Mouse (Mus musculus) adrenal gland, adult 18-20 months (tissue): ENCODE measurements around the gene Prrc2b. TPM values are rescaled to one million over a fixed set of nuclear protein-coding genes. Genes with fewer than 3 reads are reported as not detected.

Experiments
- DNase-seq, 2 experiments: peaks; one replicate each; pipeline ENCODE4 v3.0.0; 2021 to 2022; ENCODE audit warnings: low spot score in 2 of 2
- microRNA-seq, 2 experiments: library from miRNA; unstranded; fragments of <30 nt; microRNA quantifications; one replicate each; pipeline ENCODE4 v1.2.0; 2021; ENCODE audit warnings: borderline number of aligned reads in 2 of 2
- total RNA-seq, 2 experiments: library from RNA; stranded (reverse); gene quantifications; 1 replicate in 1 of 2; 2 replicates in 1 of 2; pipeline ENCODE4 v1.2.3; 2021

Gene Prrc2b
- total RNA-seq, 2 experiments from 2014 or later, result 94.4 to 102 TPM

- peak; percentile 85 to 86 for DNase-seq
Observed at GRCm38 (mm10) chr2:32259657-32260417, 109.0 kb downstream of the Prrc2b start, which contains the start of gene Uck1. Gene Uck1, minus strand, starts transcription at chr2:32260159.

DNA sequence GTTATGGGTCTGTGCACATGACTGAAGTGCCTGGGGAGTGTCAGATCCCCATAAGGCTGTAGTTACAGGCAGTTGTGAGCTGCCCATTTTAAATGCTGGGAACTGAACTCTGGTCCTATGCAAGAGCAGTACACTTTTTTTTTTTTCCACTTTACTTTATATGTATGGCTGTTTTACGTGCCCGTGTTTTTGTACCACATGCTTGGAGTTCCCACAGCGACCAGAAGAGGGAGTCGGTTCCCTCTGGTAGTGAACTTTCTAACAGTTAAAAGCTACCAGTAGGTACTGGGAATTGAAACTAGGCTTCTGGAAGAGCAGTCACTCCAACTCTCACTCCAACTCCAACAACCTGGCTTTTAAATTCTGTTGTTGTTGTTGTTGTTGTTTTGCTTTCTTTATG, 109.8 kb downstream of the Prrc2b start:
- no peak for DNase-seq

DNA sequence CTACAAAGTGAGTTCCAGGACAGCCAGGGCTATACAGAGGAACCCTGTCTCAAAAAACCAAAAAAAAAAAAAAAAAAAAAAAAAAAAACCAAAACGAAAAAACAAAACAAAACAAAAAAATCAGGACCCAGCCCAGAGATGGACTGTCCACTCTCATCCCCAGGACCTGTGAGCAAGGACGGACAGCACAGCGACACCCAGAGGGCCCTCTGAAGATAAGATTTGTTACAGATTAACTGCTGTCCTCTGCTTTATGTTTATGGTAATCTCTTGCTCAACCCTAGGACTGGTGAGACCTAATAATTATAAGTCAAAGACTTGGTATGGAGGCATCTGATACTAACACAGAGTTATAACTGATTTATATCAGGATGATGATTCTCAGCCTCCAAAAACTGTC, 124.9 kb downstream of the Prrc2b start:
- no peak for DNase-seq

DNA sequence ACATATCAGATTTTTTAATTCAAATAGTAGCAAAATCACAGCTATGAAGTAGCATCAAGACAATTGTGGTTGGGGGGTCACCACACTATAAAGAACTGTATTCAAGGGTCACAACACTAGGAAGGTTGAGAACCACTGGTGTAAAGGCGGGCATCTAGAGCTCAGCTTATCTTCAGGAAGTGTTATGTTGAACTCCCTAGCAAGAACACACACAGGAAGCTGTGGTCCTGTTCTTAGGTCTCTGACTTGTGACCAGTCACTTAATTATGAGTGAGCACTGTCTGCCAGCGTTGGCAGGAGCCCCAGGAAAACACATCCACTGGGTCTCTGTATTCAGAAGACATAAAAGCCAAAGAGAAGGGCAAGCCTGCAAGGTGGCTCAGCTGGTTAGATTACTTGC, 131.4 kb downstream of the Prrc2b start:
- DNase-seq, result no peak

GRCm38 (mm10) chr2:32282727-32283126, 131.8 kb downstream of the Prrc2b start:
- DNase-seq, result peak; percentile 51

DNA sequence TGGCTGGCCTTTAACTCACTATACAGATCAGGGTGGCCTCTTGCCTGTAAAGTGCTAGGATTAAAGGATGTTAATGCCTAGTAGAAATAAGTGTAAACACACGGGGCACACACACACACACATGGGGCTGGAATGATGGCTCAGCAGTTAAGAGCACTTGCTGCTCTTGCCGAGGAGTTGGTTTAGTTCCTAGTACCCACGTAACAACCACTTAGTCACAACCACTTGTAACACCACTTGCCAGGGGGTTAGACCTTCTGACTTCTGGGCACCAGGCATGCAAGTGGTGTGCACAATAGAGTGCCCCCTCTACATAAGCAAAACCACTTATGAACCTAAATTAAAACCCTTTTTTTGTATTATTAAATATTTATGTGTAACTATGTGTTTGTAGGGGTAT, 133.1 kb downstream of the Prrc2b start:
- DNase-seq, result no peak

Small RNA genes lying within 50 kb of the gene (microRNA-seq; reads per million reads assigned to microRNA genes)
- 0 reads per million in 2 experiments for gene Gm27805

Other genes with a start within 250 kb of the Prrc2b start
- gene Aif1l, start 200.9 kb upstream of the Prrc2b start, total RNA-seq, result 10 to 100 TPM; 35.4 to 60.9 TPM
- gene Nup214, start 176.6 kb upstream of the Prrc2b start, total RNA-seq, result 10 to 100 TPM; 43.0 to 62.5 TPM
- 1 to 10 TPM in 1 of 2 experiments, under 1 TPM in 1; 0.99 to 2.1 TPM for gene Fam78a, start 66.2 kb upstream of the Prrc2b start, total RNA-seq
- gene Plpp7, start 55.6 kb upstream of the Prrc2b start, total RNA-seq, result 1 to 10 TPM; 5.4 to 6.6 TPM
- 10 to 100 TPM; 33.5 to 38.7 TPM for gene Pomt1, start 85.5 kb downstream of the Prrc2b start, total RNA-seq
- 100 to 1,000 TPM; 125 to 144 TPM for gene Uck1, start 109.1 kb downstream of the Prrc2b start, total RNA-seq
- gene Golga2, start 136.3 kb downstream of the Prrc2b start, total RNA-seq, result 10 to 100 TPM; 70.5 to 75.4 TPM
- gene Swi5, start 137.0 kb downstream of the Prrc2b start, total RNA-seq, result 100 to 1,000 TPM; 291 to 303 TPM
- gene Ciz1, start 201.2 kb downstream of the Prrc2b start, total RNA-seq, result 10 to 100 TPM; 62.6 to 69.6 TPM
- 10 to 100 TPM; 18.6 to 25.6 TPM for gene Dnm1, start 202.3 kb downstream of the Prrc2b start, total RNA-seq
- 100 to 1,000 TPM; 158 to 166 TPM for gene 1110008P14Rik, start 230.9 kb downstream of the Prrc2b start, total RNA-seq
- 1 to 10 TPM; 1.7 to 2.1 TPM for gene Lcn2, start 237.2 kb downstream of the Prrc2b start, total RNA-seq
- 10 to 100 TPM; 56.9 to 66.5 TPM for gene Ptges2, start 244.8 kb downstream of the Prrc2b start, total RNA-seq